Mouse (Mus musculus): ENCODE data around the gene Spata31d1d. TPM values are rescaled to one million over a fixed set of nuclear protein-coding genes. Genes with fewer than 3 reads are reported as not detected.
A peak's percentile ranks its signal among the peaks of the same experiment; 100 is the strongest.
"Not testable (repeated sequence)": the region's sequence is repeated elsewhere in the genome, so short reads cannot be mapped to it uniquely, and the experiment has no call there.

The Spata31d1d gene
- total RNA-seq (2021), result not detected
- long read RNA-seq, experiment 1, result 0 reads
- long read RNA-seq, experiment 2, result 0 reads

DNA sequence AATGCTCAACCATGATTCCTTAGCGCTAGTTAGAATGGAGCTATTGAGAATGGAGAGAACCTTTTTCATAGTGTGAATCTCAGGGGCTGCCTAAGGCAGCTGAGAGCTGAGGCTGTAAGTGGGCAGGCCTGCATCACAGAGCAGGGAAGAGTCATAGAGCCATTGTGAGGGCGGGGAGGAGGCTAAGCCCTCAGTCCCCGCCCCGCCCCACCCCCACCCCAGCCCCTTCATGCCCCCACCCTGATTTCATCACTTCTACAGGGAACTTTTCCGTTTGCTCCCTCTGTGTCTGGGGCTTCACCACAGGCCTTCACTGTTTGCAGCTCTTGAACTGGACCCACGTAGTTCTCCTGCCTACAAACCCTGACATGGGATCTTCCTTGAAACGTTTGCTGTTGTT is at the start of gene Spata31d1d:
Gene Spata31d1d, minus strand, starts transcription at position 101 of the 400 bp plus-strand sequence.
- no peak within 1 kb of the TSS for H3K27ac ChIP-seq
- no peak for DNase-seq (ENCODE audit: low spot score in 2 of 2)
- H3K4me3 ChIP-seq, result no peak within 1 kb of the TSS
- TF ChIP-seq CTCF (conservative IDR thresholded peaks at IDR 0.05), result no peak

DNA sequence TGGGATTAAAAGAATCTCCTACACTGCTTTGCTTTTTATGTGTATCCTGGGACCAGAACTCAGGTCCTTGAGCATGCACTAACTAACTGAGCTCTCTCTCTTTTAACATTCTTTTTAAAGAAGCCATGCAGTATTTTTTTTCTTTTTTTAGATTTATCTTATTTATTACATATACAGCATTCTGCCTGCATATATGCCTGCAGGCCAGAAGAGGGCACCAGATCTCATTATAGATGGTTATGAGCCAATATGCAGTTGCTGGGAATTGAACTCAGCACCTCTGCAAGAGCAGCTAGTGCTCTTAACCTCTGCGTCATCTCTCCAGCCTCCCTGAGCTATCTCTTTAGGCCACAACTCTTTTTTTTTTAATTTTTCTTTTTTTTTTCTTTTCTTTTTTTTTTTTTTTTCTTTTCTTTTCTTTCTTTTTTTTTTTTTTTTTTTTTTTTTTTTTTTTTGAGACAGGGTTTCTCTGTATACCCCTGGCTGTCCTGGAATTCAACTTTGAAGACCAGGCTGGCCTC is 48.3 kb upstream of the Spata31d1d start:
- not testable (repeated sequence) for DNase-seq (ENCODE audit: low spot score in 2 of 2); H3K27ac ChIP-seq; H3K4me3 ChIP-seq
- peak; percentile 65 for TF ChIP-seq CTCF (conservative IDR thresholded peaks at IDR 0.05)

DNA sequence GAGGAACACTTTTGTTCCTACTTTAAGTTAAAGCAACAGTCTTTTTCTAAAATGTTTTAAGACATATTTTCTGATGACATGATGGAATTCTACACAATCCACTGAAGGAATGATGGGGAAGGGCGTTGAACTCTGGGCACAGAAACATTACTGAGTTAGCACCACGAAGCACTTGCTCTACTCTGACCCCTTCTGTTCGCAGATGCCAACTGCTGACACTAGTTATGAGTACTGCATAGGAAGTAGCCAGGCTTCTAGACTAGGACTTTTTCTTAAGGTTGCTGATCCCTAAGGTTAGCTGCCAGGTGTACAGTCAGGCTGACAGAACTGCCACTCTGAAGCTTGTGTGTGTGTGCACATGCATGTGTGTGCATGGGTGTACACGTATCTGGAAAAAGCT is 47.7 kb upstream of the Spata31d1d start:
- Histone ChIP-seq H3K4me3 (no peak overlapping the region), H3K27ac (no peak overlapping the region)
- DNase-seq (ENCODE audit: low spot score in 2 of 2), result no peak
- peak; percentile 38 for TF ChIP-seq CTCF (conservative IDR thresholded peaks at IDR 0.05)

DNA sequence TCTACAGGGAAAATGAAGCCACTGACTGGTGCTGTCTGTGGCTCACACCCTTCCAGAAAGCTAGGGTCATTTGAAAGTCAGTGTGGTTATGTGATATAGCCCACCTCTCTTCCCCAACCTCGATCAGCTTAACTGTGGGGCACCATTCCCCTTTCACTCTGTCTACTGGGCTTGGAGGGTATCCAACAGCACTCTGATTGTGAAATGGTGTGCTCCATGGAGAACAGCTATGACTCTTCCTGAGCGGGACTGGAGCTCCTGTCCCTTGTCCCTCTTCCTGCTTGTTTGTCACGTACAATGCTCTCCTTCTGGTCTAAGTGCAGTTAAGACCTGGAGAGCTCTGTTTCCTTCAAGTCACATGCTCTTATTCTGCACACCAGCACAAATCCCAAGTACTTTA is 43.6 kb upstream of the Spata31d1d start:
- TF ChIP-seq CTCF (conservative IDR thresholded peaks at IDR 0.05), result no peak
- DNase-seq (ENCODE audit: low spot score in 2 of 2), result no peak
- Histone ChIP-seq H3K27ac (no peak overlapping the region), H3K4me3 (no peak overlapping the region)

DNA sequence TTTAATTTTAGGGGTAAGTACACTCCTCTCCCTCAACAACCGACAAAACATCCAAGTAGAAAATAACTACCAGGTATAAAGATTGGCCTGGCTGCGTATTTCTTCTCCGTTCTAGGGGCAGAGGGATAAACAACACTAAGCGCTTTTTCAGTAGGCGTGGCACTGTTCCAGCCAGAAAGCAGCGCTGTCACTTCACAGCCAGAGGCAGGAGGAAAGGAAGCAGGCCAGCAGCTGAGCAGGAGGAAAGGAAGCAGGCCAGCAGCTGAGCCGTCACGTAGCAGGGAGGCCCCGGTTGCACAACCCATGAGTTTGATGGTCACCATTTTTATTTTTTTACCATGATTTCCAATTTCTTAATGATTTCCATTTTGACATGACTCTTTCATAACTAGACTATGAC is 39.7 kb upstream of the Spata31d1d start:
- Histone ChIP-seq H3K27ac (peak overlapping the region; percentile 100), H3K4me3 (peak overlapping the region; percentile 95)
- peak; percentile 42 to 47 for DNase-seq (ENCODE audit: low spot score in 2 of 2)
- TF ChIP-seq CTCF (conservative IDR thresholded peaks at IDR 0.05), result no peak

DNA sequence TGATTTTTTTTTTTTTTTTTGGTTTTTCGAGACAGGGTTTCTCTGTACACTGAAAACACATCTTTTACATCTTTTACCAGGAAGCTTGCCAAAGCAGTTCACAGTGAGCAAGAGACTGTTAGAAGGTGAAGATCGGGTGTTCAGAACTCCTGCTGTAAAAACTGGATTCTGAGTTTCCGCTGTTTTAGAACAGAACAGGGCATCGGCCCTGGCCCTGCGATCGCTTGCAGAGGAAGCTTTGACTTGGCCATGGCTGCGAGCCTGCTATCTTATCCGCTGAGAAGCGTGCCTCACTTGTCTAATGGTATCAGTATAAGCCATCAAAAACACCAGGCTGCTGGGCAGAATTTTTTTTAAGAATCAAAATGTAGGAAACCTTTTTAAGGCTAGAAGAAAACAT is 39.3 kb upstream of the Spata31d1d start:
- Histone ChIP-seq H3K4me3 (peak overlapping the region; percentile 95), H3K27ac (peak overlapping the region; percentile 100)
- DNase-seq (ENCODE audit: low spot score in 2 of 2), result no peak
- no peak for TF ChIP-seq CTCF (conservative IDR thresholded peaks at IDR 0.05)

DNA sequence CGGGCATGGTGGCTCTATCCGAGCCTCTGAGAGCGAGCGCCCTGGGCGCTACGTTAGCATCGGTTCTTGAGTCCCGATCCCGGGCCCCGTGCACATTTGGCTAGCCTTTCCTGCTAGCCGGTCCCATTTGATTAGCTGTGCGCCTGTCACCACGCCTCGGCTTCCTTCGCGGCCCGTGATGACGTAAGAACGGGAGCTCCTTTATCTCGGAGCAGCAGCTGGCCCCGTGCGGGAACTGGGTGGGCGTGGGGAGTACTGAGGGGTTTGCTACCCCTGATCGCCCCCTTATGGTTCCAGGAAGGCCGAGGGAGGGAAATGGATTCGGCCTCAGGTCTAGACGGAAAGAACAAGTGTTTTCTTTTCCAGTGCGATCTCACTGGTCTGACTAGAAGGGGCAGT is 38.6 kb upstream of the Spata31d1d start:
- DNase-seq (ENCODE audit: low spot score in 2 of 2), result peak; percentile 80 to 89

DNA sequence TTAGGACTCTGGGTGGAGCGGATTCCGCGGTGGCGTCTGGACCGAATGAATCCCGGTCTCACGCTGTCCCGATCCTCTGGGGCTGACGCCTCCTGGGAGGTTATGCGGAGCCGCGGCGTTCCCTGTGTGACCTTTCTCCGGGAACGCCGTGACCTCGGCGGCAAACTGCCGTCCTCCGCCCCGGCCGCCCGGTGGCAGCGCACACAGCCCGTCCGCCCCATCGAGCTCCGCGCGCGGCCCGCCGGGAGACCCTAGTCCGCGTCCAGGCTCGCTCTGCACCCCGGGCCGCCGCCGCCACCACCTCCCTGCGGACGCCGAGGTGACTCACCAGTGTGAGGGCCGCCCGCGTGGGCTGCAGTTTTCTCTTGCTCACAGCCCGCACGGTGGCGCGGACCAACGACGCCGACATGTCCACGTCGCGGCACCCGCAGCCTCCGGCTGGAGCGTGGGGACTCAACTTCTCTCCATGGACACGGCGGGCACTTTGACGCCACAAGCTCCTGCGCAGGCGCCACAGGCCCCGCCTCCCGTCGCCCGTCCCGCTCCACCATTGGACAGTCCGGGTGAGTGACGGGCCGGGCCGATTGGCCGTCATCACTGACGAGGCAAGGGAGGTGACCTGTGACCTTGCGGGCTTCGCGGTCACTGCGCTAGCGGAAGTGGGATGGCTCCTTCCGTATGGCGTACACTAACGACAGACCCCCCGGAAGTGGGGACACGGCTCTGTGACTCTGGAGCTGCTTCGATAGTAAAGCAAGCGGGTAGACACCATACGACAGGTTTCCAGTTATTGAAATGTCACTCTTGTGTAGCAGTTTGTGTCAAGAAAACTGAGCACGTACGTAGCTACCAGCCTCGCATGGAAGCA is 38.0 kb upstream of the Spata31d1d start, which contains the start of gene Isca1:
Gene Isca1, minus strand, starts transcription at position 515 of the 868 bp plus-strand sequence.
- peak within 1 kb of the TSS; percentile 95 for H3K4me3 ChIP-seq
- DNase-seq (ENCODE audit: low spot score in 2 of 2), result peak; percentile 99 to 100
- TF ChIP-seq CTCF (conservative IDR thresholded peaks at IDR 0.05), result peak; percentile 18
- H3K27ac ChIP-seq, result peak within 1 kb of the TSS; percentile 100

More for the DNA sequence above, 38.6 kb upstream of the Spata31d1d start:
- H3K4me3 ChIP-seq, result peak overlapping the region; percentile 95
- TF ChIP-seq CTCF (conservative IDR thresholded peaks at IDR 0.05), result peak; percentile 54
- H3K27ac ChIP-seq, result peak overlapping the region; percentile 100

DNA sequence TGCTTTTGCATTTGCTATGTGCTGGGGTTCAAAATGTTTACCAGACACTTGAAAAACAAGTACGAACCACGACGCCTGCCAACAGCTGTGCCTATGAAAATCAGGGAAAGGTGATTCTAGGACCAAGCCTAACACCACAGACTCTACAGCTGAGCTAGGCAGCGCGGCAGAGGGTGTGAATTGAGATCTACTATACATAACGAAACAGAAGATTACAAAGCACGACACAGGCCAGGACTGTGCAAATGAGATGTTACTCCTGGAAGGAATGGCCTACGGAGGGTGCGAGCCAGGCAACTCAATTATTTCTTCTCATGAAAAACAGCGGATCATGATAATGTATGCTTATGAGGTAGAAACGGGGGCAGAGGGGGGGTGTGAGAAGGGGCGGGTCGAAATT is 37.0 kb upstream of the Spata31d1d start:
- no peak for DNase-seq (ENCODE audit: low spot score in 2 of 2)
- peak overlapping the region; percentile 100; the same call in 1 of the 2 replicates for H3K27ac ChIP-seq
- TF ChIP-seq CTCF (conservative IDR thresholded peaks at IDR 0.05), result no peak
- H3K4me3 ChIP-seq, result peak overlapping the region; percentile 95

DNA sequence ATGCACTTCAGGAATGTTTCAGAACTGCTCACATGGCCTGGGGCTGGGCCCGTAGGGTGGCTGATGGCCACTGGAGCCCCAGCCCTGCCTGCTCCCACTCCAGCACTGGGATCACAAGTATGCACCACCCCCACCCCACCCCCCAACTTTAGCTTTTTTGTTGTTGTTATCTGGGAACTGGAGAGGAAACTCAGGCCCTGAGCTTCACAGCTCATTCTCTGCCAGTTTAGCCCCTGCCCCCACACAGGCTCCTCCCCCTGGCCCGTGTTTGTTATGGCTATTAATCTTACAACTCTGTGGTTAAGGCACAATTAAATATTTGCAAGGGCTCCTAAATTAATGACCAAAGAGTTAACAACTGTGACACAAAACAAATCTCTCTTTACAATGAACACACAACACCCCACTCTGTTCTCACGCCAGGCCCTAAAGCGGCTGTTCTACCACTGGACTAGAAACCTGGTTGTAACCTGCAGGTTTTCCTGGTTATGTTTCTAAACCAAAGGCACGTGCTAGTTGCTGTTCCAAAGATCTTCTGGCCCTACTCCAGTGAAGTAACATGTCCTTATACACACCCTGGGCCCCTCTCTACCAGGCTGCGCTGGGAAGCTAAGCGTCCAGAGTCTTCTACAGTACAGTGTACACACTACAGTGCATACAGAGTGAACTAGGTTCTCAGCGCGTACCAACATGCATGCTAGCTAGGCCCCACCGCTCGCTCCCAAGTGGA is 35.4 kb upstream of the Spata31d1d start:
- H3K27ac ChIP-seq, result no peak overlapping the region
- no peak for TF ChIP-seq CTCF (conservative IDR thresholded peaks at IDR 0.05)
- DNase-seq (ENCODE audit: low spot score in 2 of 2), result no peak
- H3K4me3 ChIP-seq, result no peak overlapping the region; the same call in 1 of the 2 replicates

DNA sequence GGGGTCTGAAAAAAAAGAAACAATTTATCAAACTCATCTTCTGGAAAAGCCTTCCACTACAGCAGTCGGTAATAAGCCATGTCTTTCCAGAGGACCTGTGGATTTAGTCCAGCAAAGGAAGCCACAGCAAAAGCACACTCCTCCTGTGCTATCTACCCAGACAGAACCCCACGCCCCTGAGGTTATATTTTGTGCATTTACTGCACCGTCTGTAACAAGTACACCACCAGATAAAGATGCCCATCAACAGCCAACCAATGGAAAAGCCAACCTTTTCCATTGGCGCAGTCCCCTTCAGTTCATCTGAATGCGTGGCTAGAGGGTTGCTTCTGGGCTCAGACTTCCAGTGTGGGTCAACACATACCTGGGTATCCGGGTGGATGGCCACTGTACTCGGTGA is 31.2 kb upstream of the Spata31d1d start:
- H3K4me3 ChIP-seq, result no peak overlapping the region
- no peak overlapping the region for H3K27ac ChIP-seq
- no peak for DNase-seq (ENCODE audit: low spot score in 2 of 2)
- no peak for TF ChIP-seq CTCF (conservative IDR thresholded peaks at IDR 0.05)

DNA sequence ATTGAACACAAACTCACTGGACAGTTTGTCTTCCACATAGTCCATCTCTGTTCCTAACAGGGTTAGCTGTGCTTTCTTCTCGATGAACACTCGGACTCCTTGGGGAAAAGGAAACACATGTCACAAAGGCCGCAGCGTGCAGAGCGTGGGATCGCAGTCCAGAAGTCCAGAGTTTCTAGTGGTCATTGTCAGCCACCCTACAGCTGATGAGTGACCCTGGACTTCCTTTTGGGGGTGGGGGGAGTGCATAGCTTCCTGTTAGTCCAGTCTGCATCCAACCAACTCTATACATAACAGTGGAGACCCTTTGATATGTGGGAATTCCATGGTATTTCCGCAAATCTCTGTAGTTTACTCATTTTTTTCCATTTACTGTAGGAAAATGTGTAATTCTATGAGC is 25.4 kb upstream of the Spata31d1d start:
- no peak for DNase-seq (ENCODE audit: low spot score in 2 of 2)
- no peak for TF ChIP-seq CTCF (conservative IDR thresholded peaks at IDR 0.05)
- no peak overlapping the region for H3K27ac ChIP-seq
- no peak overlapping the region for H3K4me3 ChIP-seq

DNA sequence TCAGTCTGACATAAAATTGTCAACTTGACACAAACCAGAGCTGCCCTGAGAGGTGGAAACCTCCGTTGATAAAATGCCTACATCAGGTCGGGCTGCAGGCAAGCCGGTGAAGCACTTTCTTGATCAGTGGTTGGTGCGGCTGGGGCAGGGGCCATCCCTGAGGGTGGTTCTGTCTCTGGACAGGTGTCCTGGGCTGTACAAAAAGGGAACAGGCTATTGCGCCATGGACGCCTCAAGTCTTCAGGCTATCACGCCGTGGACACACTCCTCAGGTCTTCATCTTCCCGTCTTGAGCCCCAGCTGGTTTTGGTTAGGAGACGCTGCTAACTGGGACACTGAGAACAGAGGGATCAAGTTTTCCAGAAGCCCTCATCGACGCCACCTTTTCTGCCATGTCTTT is 18.8 kb upstream of the Spata31d1d start:
- TF ChIP-seq CTCF (conservative IDR thresholded peaks at IDR 0.05), result no peak
- no peak for DNase-seq (ENCODE audit: low spot score in 2 of 2)
- H3K27ac ChIP-seq, result no peak overlapping the region
- no peak overlapping the region for H3K4me3 ChIP-seq

Measured in layer of hippocampus, adult 2 months (tissue).